ENCODE assay signal across 8 mouse cellular contexts in genomic region chr2:21141520-21142203, GRCm38 (mm10).
DNase-seq lines count a peak whose midpoint lies in the region; ATAC-seq lines count a peak whose summit lies in the region.

No protein-coding gene starts in this region.

- H3K36me3 ChIP-seq in embryonic facial prominence, embryonic 11.5 days (replicated peaks; ENCODE audit: control insufficient read depth, insufficient read depth, low read depth, low read length) = no peaks in the 10 kb centered on the region
- no peaks in the 10 kb centered on the region for H3K36me3 ChIP-seq in limb, embryonic 12.5 days
- no peaks in the 10 kb centered on the region for H3K36me3 ChIP-seq in midbrain, embryonic 11.5 days (ENCODE audit: control insufficient read depth, insufficient read depth, low read length)
- no peaks in the 10 kb centered on the region for H3K36me3 ChIP-seq in stomach, embryonic 14.5 days (ENCODE audit: control insufficient read depth, insufficient read depth, low read length)

- H3K9me3 ChIP-seq in embryonic facial prominence, embryonic 11.5 days (replicated peaks; ENCODE audit: control insufficient read depth, low read length) = peaks cover 3% of the 10 kb centered on the region; the same call in 1 of the 2 replicates
- H3K9me3 ChIP-seq in limb, embryonic 12.5 days = 0 out of 2 replicates have a peak, but pooled peaks cover 9% of the 10 kb centered on the region
- H3K9me3 ChIP-seq in midbrain, embryonic 11.5 days (ENCODE audit: control insufficient read depth, low read length) = peaks cover 9% of the 10 kb centered on the region; the same call in 1 of the 2 replicates
- no peaks in the 10 kb centered on the region for H3K9me3 ChIP-seq in stomach, embryonic 14.5 days (ENCODE audit: control insufficient read depth, low read depth, low read length)

- H3K4me2 ChIP-seq in embryonic facial prominence, embryonic 11.5 days (ENCODE audit: low read depth, low read length) = peak overlapping the region; percentile 75
- peak overlapping the region; percentile 97 for H3K4me2 ChIP-seq in limb, embryonic 12.5 days
- peak overlapping the region; percentile 95 for H3K4me2 ChIP-seq in midbrain, embryonic 11.5 days
- peak overlapping the region; percentile 100 for H3K4me2 ChIP-seq in stomach, embryonic 14.5 days (replicated peaks; ENCODE audit: low read depth, low read length)

- DNase-seq in adrenal gland, postnatal 36 days = peak; percentile 46 to 63
- peak; percentile 60 for DNase-seq in embryonic facial prominence, embryonic 11.5 days (ENCODE audit: low spot score)
- DNase-seq in heart, adult 18-20 months = peak; percentile 66 to 69
- peak; percentile 27 for DNase-seq in kidney, adult 18-20 months
- peak; percentile 96 for DNase-seq in midbrain, embryonic 11.5 days (ENCODE audit: low spot score, missing footprints)
- DNase-seq in spleen, postnatal 14 days (ENCODE audit: low spot score in 2 of 2) = no peak

- ATAC-seq in embryonic facial prominence, embryonic 11.5 days (replicated peaks; ENCODE audit: insufficient number of reproducible peaks, low FRiP score, low TSS enrichment, low read depth) = peak; percentile 89
- peak; percentile 86 for ATAC-seq in limb, embryonic 12.5 days (ENCODE audit: insufficient number of reproducible peaks, insufficient read depth, low FRiP score, low TSS enrichment, low read depth)
- ATAC-seq in midbrain, embryonic 11.5 days (ENCODE audit: low FRiP score) = peak; percentile 91
- ATAC-seq in stomach, embryonic 14.5 days (ENCODE audit: insufficient number of reproducible peaks, insufficient read depth, low FRiP score, low read depth) = peak; percentile 81

- H3K4me1 ChIP-seq in embryonic facial prominence, embryonic 11.5 days (ENCODE audit: control insufficient read depth, insufficient read depth, low read length) = no peaks in the 10 kb centered on the region
- H3K4me1 ChIP-seq in limb, embryonic 12.5 days (replicated peaks) = no peaks in the 10 kb centered on the region; the same call in 1 of the 2 replicates
- peaks cover 8% of the 10 kb centered on the region for H3K4me1 ChIP-seq in midbrain, embryonic 11.5 days (ENCODE audit: control insufficient read depth, insufficient read depth, low read length)
- no peaks in the 10 kb centered on the region; the same call in 1 of the 2 replicates for H3K4me1 ChIP-seq in stomach, embryonic 14.5 days (ENCODE audit: control insufficient read depth, insufficient read depth, low read length)

- H3K27me3 ChIP-seq in embryonic facial prominence, embryonic 11.5 days (ENCODE audit: control insufficient read depth, insufficient read depth, low read length) = no peaks in the 10 kb centered on the region
- no peaks in the 10 kb centered on the region; the same call in 1 of the 2 replicates for H3K27me3 ChIP-seq in limb, embryonic 12.5 days
- H3K27me3 ChIP-seq in midbrain, embryonic 11.5 days (ENCODE audit: control insufficient read depth, insufficient read depth, low read length) = no peaks in the 10 kb centered on the region
- H3K27me3 ChIP-seq in stomach, embryonic 14.5 days (ENCODE audit: control insufficient read depth, insufficient read depth, low read length) = no peaks in the 10 kb centered on the region

- H3K27ac ChIP-seq in embryonic facial prominence, embryonic 11.5 days (replicated peaks; ENCODE audit: low read depth, low read length) = no peak overlapping the region
- peak overlapping the region; percentile 67 for H3K27ac ChIP-seq in limb, embryonic 12.5 days
- peak overlapping the region; percentile 88 for H3K27ac ChIP-seq in midbrain, embryonic 11.5 days (ENCODE audit: low read depth, low read length)
- peak overlapping the region; percentile 59; the same call in 1 of the 2 replicates for H3K27ac ChIP-seq in stomach, embryonic 14.5 days (ENCODE audit: low read length)

- under 1% methylated on average over 44 of the region's 46 CpGs for WGBS in embryonic facial prominence, embryonic 11.5 days
- WGBS in limb, embryonic 12.5 days = under 1% methylated on average over 39 of the region's 46 CpGs
- WGBS in midbrain, embryonic 11.5 days = under 1% methylated on average over 46 of the region's 46 CpGs
- WGBS in stomach, embryonic 14.5 days = under 1% methylated on average over 46 of the region's 46 CpGs

- H3K4me3 ChIP-seq in embryonic facial prominence, embryonic 11.5 days (ENCODE audit: low read depth, low read length) = peak overlapping the region; percentile 39
- H3K4me3 ChIP-seq in limb, embryonic 12.5 days (replicated peaks) = peak overlapping the region; percentile 55
- peak overlapping the region; percentile 51 for H3K4me3 ChIP-seq in midbrain, embryonic 11.5 days (ENCODE audit: low read depth, low read length)
- peak overlapping the region; percentile 48 for H3K4me3 ChIP-seq in stomach, embryonic 14.5 days (ENCODE audit: low read depth, low read length)

- H3K9ac ChIP-seq in embryonic facial prominence, embryonic 11.5 days (replicated peaks; ENCODE audit: low read length) = peak overlapping the region; percentile 67
- H3K9ac ChIP-seq in limb, embryonic 12.5 days (replicated peaks) = peak overlapping the region; percentile 65
- peak overlapping the region; percentile 88 for H3K9ac ChIP-seq in midbrain, embryonic 11.5 days (ENCODE audit: low read length)
- H3K9ac ChIP-seq in stomach, embryonic 14.5 days (replicated peaks; ENCODE audit: low read depth, low read length) = peak overlapping the region; percentile 58

Comparison
In these comparisons a context has a peak if more than half of its experiments do, and no peak if none do; other contexts are left out.
1. DNase-seq: peak in adrenal gland, postnatal 36 days (2 of 2), embryonic facial prominence, embryonic 11.5 days (single experiment), heart, adult 18-20 months (2 of 2), kidney, adult 18-20 months (single experiment) and midbrain, embryonic 11.5 days (single experiment); none in spleen, postnatal 14 days (0 of 2).
2. Peak in every context shown above with its lines, with median percentiles within 50 percentile points of each other: ATAC-seq, H3K4me2 ChIP-seq, H3K4me3 ChIP-seq and H3K9ac ChIP-seq.